Mouse (Mus musculus): Measurements from ENCODE around the gene Actr3.

Actr3 gene

GRCm38 (mm10) chr1:125350843-125351242 is 84.7 kb downstream of the Actr3 start:
- no peak for DNase-seq

DNA sequence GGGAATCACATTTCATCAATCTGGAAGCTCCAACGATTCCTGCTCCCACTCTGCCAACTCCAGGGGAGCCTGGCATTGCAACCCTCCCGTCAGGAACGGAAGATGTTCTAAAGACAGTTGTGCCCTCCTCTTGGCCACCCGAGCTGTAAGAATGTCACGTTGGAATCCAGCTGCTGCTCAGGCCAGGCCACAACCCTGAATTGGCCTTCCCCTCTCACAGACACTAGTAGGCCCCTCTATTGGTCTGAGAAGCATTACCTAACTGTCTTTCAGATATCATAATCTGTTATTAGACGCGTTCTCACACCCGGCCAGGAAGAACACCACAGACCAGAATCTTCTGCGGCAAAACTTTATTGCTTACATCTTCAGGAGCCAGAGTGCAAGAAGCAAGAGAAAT is 89.7 kb downstream of the Actr3 start:
- DNase-seq = peak in 1 of 2 experiments; percentile 9

DNA sequence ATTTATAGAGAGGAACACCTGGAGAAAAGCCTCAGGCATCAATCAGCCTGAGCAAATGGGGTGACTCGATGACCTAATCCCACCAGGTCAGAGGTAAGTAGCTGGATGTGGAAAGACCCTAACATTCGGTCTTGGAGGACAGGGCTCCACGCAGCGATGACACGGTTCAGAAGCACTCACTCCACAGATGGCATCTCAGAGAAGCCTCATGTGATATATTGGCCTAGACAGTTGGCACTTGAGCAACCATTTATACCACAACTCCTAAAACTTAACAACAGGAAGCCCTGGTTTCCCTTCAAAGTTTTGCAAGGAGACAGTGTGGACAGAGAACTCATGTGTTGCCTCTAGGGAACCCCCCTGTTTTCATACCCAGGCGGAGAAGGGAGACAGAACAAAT is 90.1 kb downstream of the Actr3 start:
- DNase-seq = no peak

DNA sequence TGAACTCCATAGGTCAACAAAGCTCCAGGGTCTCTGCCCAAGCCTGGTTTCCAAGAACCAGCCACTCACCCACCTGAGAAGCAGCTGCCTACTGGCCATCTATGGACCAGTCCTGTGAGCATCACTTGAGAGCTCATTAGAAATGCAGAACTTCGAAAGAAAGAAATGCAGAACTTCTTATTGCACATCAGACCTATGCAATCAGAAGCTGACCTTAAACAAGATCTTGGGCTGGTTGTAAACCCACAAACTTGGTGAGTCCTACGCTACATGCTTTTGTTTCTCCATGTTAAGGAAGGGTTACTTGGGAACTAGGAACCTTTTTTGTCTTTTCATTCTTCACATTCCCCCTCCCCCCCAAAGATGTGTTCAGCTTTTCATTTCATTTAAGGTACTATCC is 92.4 kb downstream of the Actr3 start:
- no peak for DNase-seq
